Mouse (Mus musculus) myocyte (in vitro differentiated cells): Measurements from ENCODE around the gene 6430571L13Rik. TPM values are rescaled to one million over a fixed set of nuclear protein-coding genes. Genes with fewer than 3 reads are reported as not detected.

Experiments used
- H3K27me3 ChIP-seq: one replicate; pipeline ENCODE4 v1.6.1; 2011; ENCODE audit not compliant: control insufficient read depth, insufficient read depth, insufficient read length
- H3K36me3 ChIP-seq: one replicate; pipeline ENCODE4 v1.6.1; 2011; ENCODE audit not compliant: control insufficient read depth, insufficient read depth
- H3K4me2 ChIP-seq: one replicate; pipeline ENCODE4 v1.6.1; 2011; ENCODE audit warnings: low read depth, control low read depth
- H3K4me3 ChIP-seq: one replicate; pipeline ENCODE4 v1.5.1; 2011; ENCODE audit warnings: mild to moderate bottlenecking, control low read depth, moderate library complexity
- H3K79me2 ChIP-seq: one replicate; pipeline ENCODE4 v1.6.1; 2011; ENCODE audit not compliant: control insufficient read depth, insufficient read depth
- H3ac ChIP-seq: one replicate; pipeline ENCODE4 v1.6.1; 2011; ENCODE audit not compliant: control insufficient read depth, insufficient read length
- CEBPB ChIP-seq: IDR thresholded peaks from 2 replicates; pipeline ENCODE4 v1.6.1; 2011; ENCODE audit warnings: mild to moderate bottlenecking, moderate library complexity; ENCODE audit not compliant: poor library complexity, insufficient read depth, severe bottlenecking
- E2F4 ChIP-seq: IDR thresholded peaks from one replicate; pipeline ENCODE4 v1.6.1; 2011; ENCODE audit warnings: mild to moderate bottlenecking, control low read depth, moderate library complexity; ENCODE audit not compliant: insufficient read depth
- MAX ChIP-seq: IDR thresholded peaks from one replicate; pipeline ENCODE4 v1.6.1; 2011; ENCODE audit warnings: low read depth, mild to moderate bottlenecking, control low read depth
- MYOD1 ChIP-seq, 3 experiments: IDR thresholded peaks; one replicate each; pipeline ENCODE4 v1.6.1; 2011; ENCODE audit warnings: control low read depth in 2 of 3, low read depth in 2 of 3, mild to moderate bottlenecking in 2 of 3, moderate library complexity in 1 of 3; ENCODE audit not compliant: insufficient read length in 2 of 3, control insufficient read depth in 1 of 3
- MYOG ChIP-seq, 3 experiments: IDR thresholded peaks; one replicate each; pipeline ENCODE4 v1.6.1; 2011; ENCODE audit warnings: control low read depth in 2 of 3, low read depth in 2 of 3, mild to moderate bottlenecking in 2 of 3; ENCODE audit not compliant: insufficient read length in 2 of 3, control insufficient read depth in 1 of 3, insufficient read depth in 1 of 3
- POLR2A ChIP-seq: IDR thresholded peaks from one replicate; pipeline ENCODE4 v1.6.1; 2011; ENCODE audit warnings: low read depth, mild to moderate bottlenecking, control low read depth, moderate library complexity; ENCODE audit not compliant: insufficient read length
- POLR2AphosphoS2 ChIP-seq: IDR thresholded peaks from one replicate; pipeline ENCODE4 v1.6.1; 2011; ENCODE audit warnings: low read depth, control low read depth; ENCODE audit not compliant: insufficient read length
- REST ChIP-seq: IDR thresholded peaks from one replicate; pipeline ENCODE4 v1.6.1; 2011; ENCODE audit warnings: mild to moderate bottlenecking, control low read depth, moderate library complexity; ENCODE audit not compliant: insufficient read depth, insufficient read length
- SRF ChIP-seq: IDR thresholded peaks from one replicate; pipeline ENCODE4 v1.6.1; 2011; ENCODE audit warnings: low read depth; ENCODE audit not compliant: control insufficient read depth, insufficient read length
- TCF12 ChIP-seq: IDR thresholded peaks from one replicate; pipeline ENCODE4 v1.6.1; 2011; ENCODE audit warnings: mild to moderate bottlenecking, control low read depth; ENCODE audit not compliant: poor library complexity, insufficient read depth, severe bottlenecking
- TCF3 ChIP-seq: IDR thresholded peaks from one replicate; pipeline ENCODE4 v1.6.1; 2011; ENCODE audit warnings: low read depth, control low read depth; ENCODE audit not compliant: insufficient read length
- USF1 ChIP-seq: IDR thresholded peaks from one replicate; pipeline ENCODE4 v1.6.1; 2011; ENCODE audit warnings: low read depth, mild to moderate bottlenecking, control low read depth, moderate library complexity
- polyA plus RNA-seq: library from polyadenylated mRNA; unstranded; fragments of >200 nt; fragmentation: generic; extraction: Trizol; gene quantifications from one replicate; pipeline ENCODE4 v1.2.1, GENCODE M21; 2012; ENCODE audit warnings: missing spikeins

Gene 6430571L13Rik
- polyA plus RNA-seq, 1 experiment, result 0.38 TPM

DNA sequence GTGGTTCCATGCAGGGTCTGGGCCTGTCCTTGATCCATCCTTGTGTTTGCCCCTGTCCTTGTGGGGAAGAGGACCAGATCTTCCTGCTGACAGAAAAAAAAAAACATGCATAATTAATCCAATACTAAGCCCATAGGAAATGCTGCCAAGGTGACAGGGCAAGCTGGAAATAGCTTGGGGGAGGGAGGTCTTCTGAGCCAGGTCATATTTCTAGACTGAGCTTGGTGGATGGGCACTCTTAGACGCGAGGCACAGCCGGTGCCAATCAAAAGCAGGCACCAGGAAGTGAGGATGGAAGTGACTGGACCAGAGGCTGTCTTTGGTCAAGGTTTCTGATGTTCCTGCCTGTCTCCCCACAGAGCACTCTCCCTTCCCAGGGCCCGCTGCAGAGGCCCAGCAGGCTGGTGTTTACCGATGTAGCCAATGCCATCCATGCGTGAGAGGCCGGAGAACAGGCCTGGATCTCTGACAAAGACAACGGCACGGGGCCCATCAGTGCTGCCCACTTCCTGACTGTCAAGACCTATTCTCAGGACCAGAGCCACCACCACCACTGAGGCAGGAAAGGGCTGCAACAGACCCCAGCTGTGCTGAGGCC is 7.3 kb downstream of the 6430571L13Rik start:
- H3K36me3 ChIP-seq, result no peaks in the 10 kb centered on the region
- no peak overlapping the region for H3ac ChIP-seq
- no peak overlapping the region for H3K4me2 ChIP-seq
- TF ChIP-seq POLR2AphosphoS2 (no peak), REST (no peak), USF1 (no peak), CEBPB (no peak), TCF3 (no peak), TCF12 (no peak), MYOG (IDR thresholded peaks at IDR 0.05; ENCODE audit: control insufficient read depth in 1 of 3, insufficient read depth in 1 of 3, insufficient read length in 2 of 3, low read depth in 2 of 3) (no peak), MAX (no peak), E2F4 (no peak)
- no peak overlapping the region for H3K4me3 ChIP-seq
- peaks cover 56% of the 10 kb centered on the region for H3K27me3 ChIP-seq
- no peaks in the 10 kb centered on the region for H3K79me2 ChIP-seq

- Histone ChIP-seq H3K27me3 (peaks cover 64% of the 10 kb centered on the region), H3K4me3 (no peak overlapping the region), H3ac (no peak overlapping the region), H3K4me2 (no peak overlapping the region), H3K79me2 (no peaks in the 10 kb centered on the region), H3K36me3 (no peaks in the 10 kb centered on the region)
- no peak for TF ChIP-seq MYOG (IDR thresholded peaks at IDR 0.05; ENCODE audit: control insufficient read depth in 1 of 3, insufficient read depth in 1 of 3, insufficient read length in 2 of 3, low read depth in 2 of 3)
- TF ChIP-seq CEBPB, result no peak
- TF ChIP-seq SRF, result no peak
- TF ChIP-seq TCF3, result no peak
- no peak for TF ChIP-seq POLR2A
Observed at GRCm38 (mm10) chr9:107349321-107349720, 8.9 kb downstream of the 6430571L13Rik start.

DNA sequence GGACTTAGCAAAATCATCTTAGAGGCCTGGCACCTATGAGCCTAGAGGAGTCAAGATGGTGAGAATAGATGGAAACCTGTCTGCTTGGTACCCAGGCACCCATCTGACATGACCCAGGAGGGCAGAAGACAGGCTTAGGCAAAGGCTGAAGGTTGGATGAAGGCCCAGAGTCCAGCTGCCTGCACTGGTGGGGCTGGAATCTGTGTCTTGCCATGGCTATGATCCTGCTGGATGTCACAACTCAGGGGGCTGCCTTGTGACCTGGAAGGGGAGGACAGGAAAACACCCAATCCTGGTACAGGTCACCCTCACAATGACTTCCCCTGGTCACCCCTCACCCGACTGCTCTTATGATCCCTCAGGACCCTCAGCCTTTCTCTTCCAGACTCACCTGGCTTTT is 14.4 kb downstream of the 6430571L13Rik start:
- no peak for TF ChIP-seq POLR2A
- TF ChIP-seq POLR2AphosphoS2, result no peak
- TF ChIP-seq USF1, result no peak
- TF ChIP-seq MYOG (IDR thresholded peaks at IDR 0.05; ENCODE audit: control insufficient read depth in 1 of 3, insufficient read depth in 1 of 3, insufficient read length in 2 of 3, low read depth in 2 of 3), result no peak
- TF ChIP-seq TCF12, result no peak
- TF ChIP-seq SRF, result no peak
- TF ChIP-seq CEBPB, result no peak
- no peak for TF ChIP-seq MAX
- no peak for TF ChIP-seq MYOD1 (IDR thresholded peaks at IDR 0.05; ENCODE audit: control insufficient read depth in 1 of 3, insufficient read length in 2 of 3, low read depth in 2 of 3)
- TF ChIP-seq REST, result no peak
- TF ChIP-seq E2F4, result no peak
- TF ChIP-seq TCF3, result no peak
- Histone ChIP-seq H3K27me3 (peaks cover 54% of the 10 kb centered on the region), H3ac (no peak overlapping the region), H3K4me3 (no peak overlapping the region), H3K79me2 (no peaks in the 10 kb centered on the region), H3K36me3 (no peaks in the 10 kb centered on the region), H3K4me2 (no peak overlapping the region)

GRCm38 (mm10) chr9:107355870-107356765 is 15.7 kb downstream of the 6430571L13Rik start:
- H3K4me3 ChIP-seq, result no peak overlapping the region
- H3K27me3 ChIP-seq, result peaks cover 48% of the 10 kb centered on the region
- no peak overlapping the region for H3K4me2 ChIP-seq
- no peak overlapping the region for H3ac ChIP-seq
- H3K79me2 ChIP-seq, result no peaks in the 10 kb centered on the region
- no peaks in the 10 kb centered on the region for H3K36me3 ChIP-seq
- TF ChIP-seq E2F4 (no peak), USF1 (no peak), CEBPB (no peak), MYOG (IDR thresholded peaks at IDR 0.05; ENCODE audit: control insufficient read depth in 1 of 3, insufficient read depth in 1 of 3, insufficient read length in 2 of 3, low read depth in 2 of 3) (no peak), MYOD1 (IDR thresholded peaks at IDR 0.05; ENCODE audit: control insufficient read depth in 1 of 3, insufficient read length in 2 of 3, low read depth in 2 of 3) (no peak), POLR2AphosphoS2 (no peak), TCF12 (no peak), MAX (no peak), SRF (no peak), REST (no peak), POLR2A (no peak), TCF3 (no peak)
